Mouse (Mus musculus) CH12.LX (cell line): Measurements from ENCODE around the gene Alox12b.

Experiments
- CTCF ChIP-seq, 2 experiments: IDR thresholded peaks in 1 of 2; conservative IDR thresholded peaks in 1 of 2; 2 replicates each; pipeline ENCODE4 v1.5.1; 2011 to 2012; ENCODE audit warnings: low read depth in 2 of 2, low read length in 2 of 2, improper control_type of control experiment in 1 of 2, inconsistent platforms in 1 of 2, mild to moderate bottlenecking in 1 of 2, moderate library complexity in 1 of 2
- GABPA ChIP-seq: IDR thresholded peaks from 2 replicates; pipeline ENCODE4 v1.6.1; 2012; ENCODE audit warnings: low read depth, low read length, improper control_type of control experiment, inconsistent platforms; ENCODE audit not compliant: insufficient replicate concordance
- JUN ChIP-seq: IDR thresholded peaks from 2 replicates; pipeline ENCODE4 v1.6.1; 2011; ENCODE audit warnings: low read depth, mild to moderate bottlenecking, low read length, improper control_type of control experiment, moderate library complexity; ENCODE audit not compliant: insufficient read depth
- MAX ChIP-seq: IDR thresholded peaks from 2 replicates; pipeline ENCODE4 v1.6.1; 2011; ENCODE audit warnings: low read length, improper control_type of control experiment
- POLR2A ChIP-seq: IDR thresholded peaks from 2 replicates; pipeline ENCODE4 v1.6.1; 2011; ENCODE audit warnings: low read depth, mild to moderate bottlenecking, improper control_type of control experiment, low read length
- UBTF ChIP-seq: IDR thresholded peaks from 2 replicates; pipeline ENCODE4 v1.6.1; 2012; ENCODE audit warnings: low read depth, mild to moderate bottlenecking, inconsistent platforms, low read length, improper control_type of control experiment, moderate library complexity

GRCm38 (mm10) chr11:69211431-69211830 is 54.6 kb downstream of the Alox12b start:
- TF ChIP-seq CTCF (conservative IDR thresholded peaks at IDR 0.05 in 1 of 2, IDR thresholded peaks at IDR 0.05 in 1 of 2; ENCODE audit: low read depth in 2 of 2, low read length in 2 of 2) (no peak), GABPA (no peak), MAX (no peak), JUN (no peak), POLR2A (no peak), UBTF (no peak)
